Mouse (Mus musculus) liver, postnatal 0 days (tissue): ENCODE measurements at regions not wholly inside any gene's neighbourhood (a gene's known extent, or its start where the extent isn't known, plus 50 kb on each side); places are given as distances from the start of the nearest gene placed in this dataset.

Experiments
- CTCF ChIP-seq: sonication (generic); IDR thresholded peaks from 2 replicates; pipeline ENCODE4 v1.5.1; 2016; ENCODE audit warnings: antibody characterized with exemption, low read depth
- EP300 ChIP-seq: IDR thresholded peaks from 2 replicates; pipeline ENCODE4 v1.6.1; 2016; ENCODE audit warnings: antibody characterized with exemption, low read depth, mild to moderate bottlenecking

DNA sequence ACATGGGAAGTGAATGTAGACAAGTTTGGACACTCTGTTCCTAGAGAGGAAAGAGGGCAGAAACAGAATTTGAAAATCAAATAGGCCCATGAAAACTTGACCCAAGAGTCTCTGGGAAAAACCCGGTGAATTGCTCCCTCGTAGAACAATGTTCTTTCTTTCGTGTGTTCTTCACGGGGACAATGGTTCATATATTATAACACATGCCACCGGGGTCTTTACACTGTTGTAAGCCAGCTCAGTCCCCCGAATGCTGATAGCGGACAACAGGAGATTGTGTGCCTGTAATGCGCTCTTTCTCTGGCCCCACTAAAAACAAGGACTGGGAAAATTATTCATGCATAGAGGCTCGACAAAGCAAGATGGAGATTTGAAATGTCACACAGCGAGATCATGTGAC lies 225.4 kb upstream of the Irx4 start:
- TF ChIP-seq CTCF, result no peak
- no peak for TF ChIP-seq EP300
